Mouse (Mus musculus) spleen, adult 2 months (tissue): ENCODE results near the gene 1700001L19Rik.

Experiments used
- CTCF ChIP-seq: fragments of 200-500 bp; IDR thresholded peaks from 2 replicates; pipeline ENCODE4 v1.5.1; 2011; ENCODE audit warnings: mild to moderate bottlenecking, inconsistent platforms; ENCODE audit not compliant: insufficient read depth, insufficient read length, insufficient replicate concordance; ENCODE audit errors: extremely low read depth
- POLR2A ChIP-seq: fragments of 200-500 bp; IDR thresholded peaks from 2 replicates; pipeline ENCODE4 v1.6.1; 2011; ENCODE audit warnings: low read depth, low read length, inconsistent platforms

DNA sequence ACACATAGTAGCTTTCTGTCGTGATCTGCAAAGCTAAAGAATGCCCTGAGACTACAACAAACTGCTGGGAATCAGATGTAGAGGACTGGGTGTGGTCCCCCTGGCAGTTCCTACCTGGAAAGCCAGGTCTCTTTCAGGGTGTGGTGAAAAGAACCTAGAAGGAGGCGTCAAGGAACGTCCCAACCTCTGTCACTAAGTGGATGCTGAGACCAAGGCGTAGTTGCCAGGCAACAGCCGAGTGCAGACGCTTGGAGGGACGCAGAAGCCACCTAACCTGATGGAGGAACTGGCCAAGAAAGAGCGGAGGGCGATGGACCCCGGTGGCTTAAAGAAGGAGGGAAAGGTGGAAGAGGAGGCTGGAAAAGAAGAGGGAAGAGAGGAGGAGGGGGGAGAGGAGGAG, at the start of gene 1700001L19Rik:
- TF ChIP-seq POLR2A (no peak), CTCF (no peak)
